27 mouse cellular contexts compared by ENCODE assay signal in genomic region chr11:68474600-68474999, GRCm38 (mm10). TPM values are rescaled to one million over a fixed set of nuclear protein-coding genes. Genes with fewer than 3 reads are reported as not detected.
A peak's percentile ranks its signal among the peaks of the same experiment; 100 is the strongest.
DNase-seq lines count a peak whose midpoint lies in the region; ATAC-seq and TF ChIP-seq lines count a peak whose summit lies in the region.
"Had no signal": no experiment of that assay in that cellular context is flagged by ENCODE, and none has a peak within 500 bp of the region (broad histone marks: within the 10 kb centered on the region; RNA-seq: fewer than 3 reads in every experiment).

No protein-coding gene starts in this region.

- no peak overlapping the region for H3K9ac ChIP-seq in lung, postnatal 0 days (replicated peaks; ENCODE audit: low read depth)
- H3K9ac ChIP-seq: embryonic facial prominence, embryonic 12.5 days; hindbrain, embryonic 12.5 days; intestine, embryonic 15.5 days; liver, embryonic 15.5 days; midbrain, embryonic 15.5 days; neural tube, embryonic 15.5 days had no signal

- no peak for ATAC-seq in lung, postnatal 0 days
- ATAC-seq: forebrain, embryonic 14.5 days; hindbrain, postnatal 0 days; intestine, embryonic 15.5 days; midbrain, embryonic 15.5 days had no signal

- H3K4me3 ChIP-seq in lung, postnatal 0 days (ENCODE audit: low read depth, low read length) = no peak overlapping the region
- H3K4me3 ChIP-seq: embryonic facial prominence, embryonic 12.5 days; hindbrain, embryonic 12.5 days; intestine, embryonic 15.5 days; layer of hippocampus, adult 2 months; liver, embryonic 15.5 days; midbrain, embryonic 15.5 days; neural tube, embryonic 15.5 days had no signal

- 0 out of 2 replicates have a peak, but pooled peaks have one; percentile 3 for TF ChIP-seq CTCF in lung, postnatal 0 days (IDR thresholded peaks at IDR 0.05)

- peak; percentile 8 for DNase-seq in kidney, adult 9 months
- DNase-seq in kidney, postnatal 14 days = no peak
- peak; percentile 26 for DNase-seq in lung, postnatal 0 days (ENCODE audit: low spot score)
- DNase-seq in lung, postnatal 25 days (ENCODE audit: low spot score) = no peak
- peak; percentile 22 for DNase-seq in lung, postnatal 14 days
- peak; percentile 23 for DNase-seq in telencephalon, adult 2 months (ENCODE audit: low read depth, low spot score)
- no peak for DNase-seq in left cerebral cortex, postnatal 4 days
- DNase-seq: adrenal gland, postnatal 25 days; B cell, adult 2 months; cerebellum, adult 8-10 months; cerebellum, postnatal 36 days; embryo, embryonic 11 days; gastrocnemius, postnatal 25 days; heart, postnatal 36 days; kidney, postnatal 25 days; liver; right cerebral cortex, postnatal 4 days; thymus, postnatal 4 days had no signal

- no peak overlapping the region for H3K4me2 ChIP-seq in lung, postnatal 0 days (replicated peaks; ENCODE audit: low read depth, low read length)
- H3K4me2 ChIP-seq: embryonic facial prominence, embryonic 12.5 days; hindbrain, embryonic 12.5 days; intestine, embryonic 15.5 days; liver, embryonic 15.5 days; midbrain, embryonic 15.5 days; neural tube, embryonic 15.5 days had no signal

- H3K27ac ChIP-seq in lung, postnatal 0 days (ENCODE audit: low read length) = no peak overlapping the region
- H3K27ac ChIP-seq: embryonic facial prominence, embryonic 12.5 days; hindbrain, embryonic 12.5 days; hindbrain, postnatal 0 days; intestine, embryonic 15.5 days; liver, embryonic 15.5 days; midbrain, embryonic 15.5 days; neural tube, embryonic 15.5 days had no signal

- intact Hi-C loops in left cerebral cortex, postnatal 4 days (cut with DNase I) = no loop called here

- H3K36me3 ChIP-seq in lung, postnatal 0 days (ENCODE audit: insufficient read depth, low read length) = no peaks in the 10 kb centered on the region
- H3K36me3 ChIP-seq: embryonic facial prominence, embryonic 12.5 days; hindbrain, embryonic 12.5 days; intestine, embryonic 15.5 days; liver, embryonic 15.5 days; midbrain, embryonic 15.5 days; neural tube, embryonic 15.5 days had no signal

- no peaks in the 10 kb centered on the region for H3K4me1 ChIP-seq in lung, postnatal 0 days (ENCODE audit: insufficient read depth, low read depth, low read length)
- H3K4me1 ChIP-seq: embryonic facial prominence, embryonic 12.5 days; hindbrain, embryonic 12.5 days; intestine, embryonic 15.5 days; midbrain, embryonic 15.5 days; neural tube, embryonic 15.5 days had no signal

- TF ChIP-seq EP300 in lung, postnatal 0 days (IDR thresholded peaks at IDR 0.05) = no peak

- no peaks in the 10 kb centered on the region for H3K9me3 ChIP-seq in lung, postnatal 0 days (ENCODE audit: low read length)
- H3K9me3 ChIP-seq: embryonic facial prominence, embryonic 12.5 days; hindbrain, embryonic 12.5 days; intestine, embryonic 15.5 days; liver, embryonic 15.5 days; midbrain, embryonic 15.5 days; neural tube, embryonic 15.5 days had no signal

- H3K27me3 ChIP-seq in lung, postnatal 0 days (replicated peaks; ENCODE audit: insufficient read depth, low read length) = no peaks in the 10 kb centered on the region
- H3K27me3 ChIP-seq: hindbrain, embryonic 12.5 days; intestine, embryonic 15.5 days; liver, embryonic 15.5 days; midbrain, embryonic 15.5 days; neural tube, embryonic 15.5 days had no signal

- WGBS in lung, postnatal 0 days = 64% methylated on average over 6 of the region's 6 CpGs

RNA-seq across cellular contexts. Expression of gene Pik3r6, which starts 28.2 kb away (rescaled TPM):
- polyA plus RNA-seq in lung, postnatal 0 days (2015; fragmentation: Nextera tagmentation; extraction: Ambion mirVana) = 6.2 and 6.8 TPM in 2 replicates
- 1 to 10 TPM; 1.9 to 2.6 TPM for total RNA-seq in left cerebral cortex, postnatal 4 days (2021)

RNA-seq across cellular contexts. Expression of gene Pik3r5, which starts 42.7 kb away (rescaled TPM):
- polyA plus RNA-seq in lung, postnatal 0 days (2015; fragmentation: Nextera tagmentation; extraction: Ambion mirVana) = 1.1 and 1.2 TPM in 2 replicates
- under 1 TPM; 0.56 to 0.97 TPM for total RNA-seq in left cerebral cortex, postnatal 4 days (2021)

Comparison
In these comparisons a context has a peak if more than half of its experiments do, and no peak if none do; other contexts are left out.
1. DNase-seq: peak in kidney, adult 9 months (single experiment), lung, postnatal 0 days (single experiment), lung, postnatal 14 days (single experiment) and telencephalon, adult 2 months (single experiment); none in kidney, postnatal 14 days (single experiment), lung, postnatal 25 days (single experiment) and left cerebral cortex, postnatal 4 days (single experiment).